19 mouse cellular contexts compared by ENCODE assay signal in genomic region chr8:73750571-73750970, GRCm38 (mm10).
"Had no signal": no experiment of that assay in that cellular context is flagged by ENCODE, and none has a peak within 500 bp of the region (broad histone marks: within the 10 kb centered on the region; RNA-seq: fewer than 3 reads in every experiment).

No protein-coding gene starts in this region.

- H3K4me2 ChIP-seq: intestine, embryonic 15.5 days; limb, embryonic 13.5 days; liver, embryonic 13.5 days; midbrain, embryonic 12.5 days; midbrain, embryonic 15.5 days; neural tube, embryonic 12.5 days; neural tube, embryonic 15.5 days had no signal

- ATAC-seq: hindbrain, embryonic 16.5 days; intestine, embryonic 15.5 days; midbrain, embryonic 15.5 days had no signal

- H3K9ac ChIP-seq: intestine, embryonic 15.5 days; limb, embryonic 13.5 days; liver, embryonic 13.5 days; midbrain, embryonic 12.5 days; midbrain, embryonic 15.5 days; neural tube, embryonic 12.5 days; neural tube, embryonic 15.5 days had no signal

- DNase-seq: liver, embryonic 13.5 days; lung, adult 2 months; lung, postnatal 14 days; right cerebral cortex, adult 18-20 months; right cerebral cortex, postnatal 14 days; right cerebral cortex, postnatal 4 days; thymus, adult 2 months; thymus, postnatal 25 days had no signal

- H3K27me3 ChIP-seq: intestine, embryonic 15.5 days; limb, embryonic 13.5 days; liver, embryonic 13.5 days; midbrain, embryonic 12.5 days; midbrain, embryonic 15.5 days; neural tube, embryonic 12.5 days; neural tube, embryonic 15.5 days had no signal

- H3K9me3 ChIP-seq: intestine, embryonic 15.5 days; limb, embryonic 10.5 days; limb, embryonic 13.5 days; liver, embryonic 13.5 days; midbrain, embryonic 12.5 days; midbrain, embryonic 15.5 days; neural tube, embryonic 12.5 days; neural tube, embryonic 15.5 days had no signal

- H3K4me1 ChIP-seq: intestine, embryonic 15.5 days; limb, embryonic 10.5 days; limb, embryonic 13.5 days; liver, embryonic 13.5 days; midbrain, embryonic 12.5 days; midbrain, embryonic 15.5 days; neural tube, embryonic 12.5 days; neural tube, embryonic 15.5 days had no signal

- H3K36me3 ChIP-seq: intestine, embryonic 15.5 days; limb, embryonic 10.5 days; limb, embryonic 13.5 days; liver, embryonic 13.5 days; midbrain, embryonic 12.5 days; midbrain, embryonic 15.5 days; neural tube, embryonic 12.5 days; neural tube, embryonic 15.5 days had no signal

- H3K4me3 ChIP-seq: intestine, embryonic 15.5 days; limb, embryonic 10.5 days; limb, embryonic 13.5 days; liver, embryonic 13.5 days; midbrain, embryonic 12.5 days; midbrain, embryonic 15.5 days; neural tube, embryonic 12.5 days; neural tube, embryonic 15.5 days had no signal

- H3K27ac ChIP-seq: intestine, embryonic 15.5 days; kidney, postnatal 0 days; limb, embryonic 10.5 days; limb, embryonic 13.5 days; liver, embryonic 13.5 days; macrophage; midbrain, embryonic 12.5 days; midbrain, embryonic 15.5 days; neural tube, embryonic 12.5 days; neural tube, embryonic 15.5 days; stomach, postnatal 0 days had no signal
